Mouse (Mus musculus) left cerebral cortex, adult 2 months (tissue): Measurements from ENCODE around the gene Slc25a20. TPM values are rescaled to one million over a fixed set of nuclear protein-coding genes. Genes with fewer than 3 reads are reported as not detected.
"Not testable (repeated sequence)": the region's sequence is repeated elsewhere in the genome, so short reads cannot be mapped to it uniquely, and the experiment has no call there.

Experiments used
- DNase-seq, 2 experiments: peaks; one replicate each; pipeline ENCODE4 v3.0.0; 2021 to 2022; ENCODE audit warnings: low spot score in 2 of 2, mixed read lengths in 1 of 2; ENCODE audit errors: extremely low spot score in 1 of 2
- H3K27ac ChIP-seq: fragments of 200-600 bp; 2 replicates; pipeline ENCODE4 v1.8.1; 2022
- H3K4me3 ChIP-seq: fragments of 200-600 bp; 2 replicates; pipeline ENCODE4 v1.8.1; 2022
- CTCF ChIP-seq: fragments of 200-600 bp; IDR thresholded peaks from 2 replicates; pipeline ENCODE4 v1.8.1; 2022; ENCODE audit warnings: antibody characterized with exemption, mild to moderate bottlenecking, moderate library complexity
- intact Hi-C: fragments of 180-260 bp; cut with DNase I; formaldehyde crosslinking; loops from one replicate; pipeline ENCODE4 v1.15.1; 2025
- total RNA-seq, 2 experiments: library from RNA; stranded (reverse); gene quantifications; 2 replicates each; pipeline ENCODE4 v1.2.3; 2021

Gene Slc25a20
- total RNA-seq, 2 experiments from 2014 or later, result 11.5 to 12.3 TPM

- intact Hi-C loops, result loop anchor here (5.0 kb wide), 1 partner anchor 82 kb away; the partner anchor contains the start of genes Dalrd3 and Ndufaf3
- peak; percentile 90 to 91 for DNase-seq
- no peak; the same call in 1 of the 2 replicates for TF ChIP-seq CTCF
- peak within 1 kb of the TSS; percentile 78 for H3K4me3 ChIP-seq
- peak within 1 kb of the TSS; percentile 95 for H3K27ac ChIP-seq
Measured at GRCm38 (mm10) chr9:108648611-108649560, 13.0 kb upstream of the Slc25a20 start, which contains the start of gene Arih2. TSS of gene Arih2 (minus strand) at chr9:108649386.

DNA sequence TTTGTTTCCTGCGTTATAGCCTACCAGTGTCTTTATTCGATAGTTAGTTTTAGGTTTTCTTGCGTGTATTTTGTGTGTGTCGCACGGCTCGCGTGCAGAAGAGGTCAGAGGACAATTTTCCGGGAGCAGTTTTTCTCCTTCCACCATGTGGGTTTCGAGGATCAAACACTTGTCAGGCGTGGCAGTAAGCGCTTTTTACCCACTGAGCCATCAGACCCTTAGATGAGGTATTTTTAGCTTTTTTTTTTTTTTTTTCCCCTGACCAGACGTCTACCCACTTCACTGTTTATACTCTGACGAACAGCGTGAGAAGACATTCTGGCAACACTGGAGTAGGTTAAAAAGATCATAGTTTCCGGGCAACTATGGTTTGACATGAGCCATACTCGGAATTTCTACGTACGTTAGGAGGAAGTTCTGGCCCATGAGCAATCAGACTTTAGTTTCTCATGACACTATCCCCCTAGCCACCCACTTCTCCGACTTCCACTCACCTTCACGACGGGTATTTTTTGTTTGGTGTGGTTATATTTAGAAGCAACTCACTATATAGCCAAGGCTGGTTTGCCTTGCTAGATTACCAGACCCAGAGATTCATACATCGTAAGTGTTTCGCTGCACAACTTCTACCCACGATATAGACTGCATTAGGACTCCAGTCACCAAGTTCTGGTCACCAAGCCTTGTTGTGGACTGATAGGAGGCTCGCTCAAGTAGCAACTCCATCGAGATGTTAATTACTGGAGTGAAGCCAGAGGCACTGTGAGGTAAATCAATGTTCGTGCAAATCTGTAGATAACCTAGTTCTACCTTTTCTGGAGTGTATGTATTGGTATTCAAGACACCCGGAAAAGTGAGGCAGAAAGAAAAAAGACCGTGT lies 12.1 kb upstream of the Slc25a20 start:
- peak overlapping the region; percentile 78 for H3K4me3 ChIP-seq
- H3K27ac ChIP-seq, result peak overlapping the region; percentile 95
- no peak for TF ChIP-seq CTCF
- intact Hi-C loops, result loop anchor here (5.0 kb wide), 1 partner anchor 82 kb away; the partner anchor contains the start of genes Dalrd3 and Ndufaf3
- DNase-seq, result no peak

GRCm38 (mm10) chr9:108654566-108655464 lies 7.1 kb upstream of the Slc25a20 start:
- no peak for DNase-seq
- intact Hi-C loops, result no loop called here
- Histone ChIP-seq H3K27ac (no peak overlapping the region), H3K4me3 (no peak overlapping the region)
- TF ChIP-seq CTCF, result no peak

DNA sequence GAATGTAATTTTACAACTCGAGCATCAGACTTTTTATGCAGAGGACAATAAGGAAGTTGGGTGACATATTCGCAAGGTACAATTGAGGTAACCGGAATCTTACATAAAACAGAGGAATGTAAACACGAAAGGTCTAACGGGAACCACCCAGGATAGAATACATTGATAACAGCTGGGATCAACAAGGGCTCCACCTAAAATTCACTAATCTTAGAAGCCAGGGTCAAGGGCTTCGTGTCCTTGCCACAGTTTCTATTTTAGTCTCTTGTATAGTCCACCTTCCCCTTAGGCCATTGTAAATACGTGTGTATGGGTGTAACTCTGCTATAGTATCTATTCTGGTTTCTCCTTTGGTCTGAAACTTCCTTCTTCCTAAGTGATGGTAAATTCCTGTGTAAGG lies 6.0 kb upstream of the Slc25a20 start:
- H3K27ac ChIP-seq, intact Hi-C loops, DNase-seq, H3K4me3 ChIP-seq: not testable (repeated sequence)

DNA sequence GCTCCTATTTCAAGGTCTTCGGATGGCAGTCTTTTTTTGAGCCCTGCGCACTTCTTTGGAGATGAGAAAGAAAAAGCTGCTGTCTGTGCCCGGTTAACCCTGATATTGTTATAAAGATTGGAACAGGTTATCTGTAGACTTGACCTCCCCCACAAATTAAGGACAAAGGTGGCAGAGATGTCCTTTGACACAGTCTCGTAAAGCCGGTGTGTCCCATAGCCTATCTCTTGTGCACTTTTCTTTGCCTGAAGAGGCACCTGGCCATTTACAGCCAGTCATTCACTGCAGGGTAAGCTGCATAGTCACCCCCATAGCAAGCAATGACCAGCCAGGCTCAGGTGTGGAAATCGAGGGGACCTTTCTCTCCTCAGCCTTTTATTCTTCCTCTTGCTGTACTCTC lies 772 bp downstream of the Slc25a20 start:
- H3K27ac ChIP-seq, result no peak overlapping the region
- peak overlapping the region; percentile 62 for H3K4me3 ChIP-seq
- no peak for TF ChIP-seq CTCF
- intact Hi-C loops, result no loop called here
- DNase-seq, result no peak

- DNase-seq, result no peak
Measured at GRCm38 (mm10) chr9:108669875-108670274, 8.0 kb downstream of the Slc25a20 start.

DNA sequence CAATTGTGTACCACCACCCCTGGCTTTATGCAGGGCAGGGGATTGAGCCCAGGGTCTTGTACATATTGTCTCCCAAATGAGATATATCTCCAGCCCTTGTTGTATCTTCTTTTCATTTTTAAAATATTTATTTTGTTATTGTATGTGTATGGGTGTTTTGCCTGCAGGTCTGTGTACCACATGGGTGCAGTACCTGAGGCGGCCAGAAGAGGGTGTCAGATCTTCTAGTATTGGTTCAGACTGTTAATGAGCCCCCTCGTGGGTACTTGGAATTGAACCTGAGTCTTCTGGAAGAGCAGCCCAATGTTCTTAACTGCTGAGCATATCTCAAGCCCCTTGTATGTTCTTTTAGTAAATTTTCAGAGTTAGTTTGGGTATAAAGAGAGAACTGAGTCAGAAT lies 11.3 kb downstream of the Slc25a20 start:
- Histone ChIP-seq H3K27ac (no peak overlapping the region), H3K4me3 (no peak overlapping the region)
- DNase-seq, result no peak
- intact Hi-C loops, result no loop called here
- TF ChIP-seq CTCF, result peak; percentile 38

More at GRCm38 (mm10) chr9:108669875-108670274, 8.0 kb downstream of the Slc25a20 start:
- Histone ChIP-seq H3K4me3 (no peak overlapping the region), H3K27ac (no peak overlapping the region)
- intact Hi-C loops, result no loop called here
- peak; percentile 35 for TF ChIP-seq CTCF

DNA sequence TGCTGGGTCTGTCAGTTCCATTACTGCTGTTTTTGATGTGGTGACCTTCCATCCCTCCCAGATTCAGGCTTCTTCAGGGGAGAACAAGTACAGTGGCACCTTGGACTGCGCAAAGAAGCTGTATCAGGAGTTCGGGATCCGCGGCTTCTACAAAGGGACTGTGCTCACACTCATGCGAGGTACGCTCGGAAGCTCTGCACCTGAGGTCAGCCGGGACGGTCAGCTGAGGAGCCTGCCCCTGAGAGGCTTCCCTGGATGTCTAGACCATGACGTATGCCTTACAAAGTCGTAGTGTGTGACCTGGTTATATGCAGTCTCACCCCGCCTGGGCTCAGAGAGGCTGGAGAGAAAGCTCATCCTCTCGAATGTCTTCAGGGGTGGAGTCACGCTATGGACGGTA lies 18.1 kb downstream of the Slc25a20 start:
- H3K4me3 ChIP-seq, result no peak overlapping the region
- no peak overlapping the region for H3K27ac ChIP-seq
- no peak for TF ChIP-seq CTCF
- intact Hi-C loops, result no loop called here
- no peak for DNase-seq

DNA sequence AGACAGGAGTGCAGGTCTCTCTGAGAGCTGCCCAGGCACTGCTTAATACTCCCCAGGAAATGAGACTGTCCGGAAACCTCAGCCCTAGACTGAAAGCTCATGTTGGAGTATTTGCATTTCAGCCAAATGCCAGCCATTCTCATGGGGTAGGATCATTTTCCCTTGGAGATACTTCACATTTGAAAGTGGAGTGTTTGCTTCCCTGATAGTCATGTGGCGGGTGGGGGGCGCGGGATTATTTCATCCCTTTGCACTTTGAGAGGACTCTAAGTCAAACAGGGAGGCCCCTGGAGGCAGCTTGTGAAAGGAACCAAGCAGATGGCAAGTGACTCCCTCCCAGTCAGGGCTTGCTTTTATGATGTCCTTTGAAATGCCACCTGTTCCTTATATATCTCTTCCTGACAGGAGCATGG lies 24.6 kb downstream of the Slc25a20 start:
- Histone ChIP-seq H3K4me3 (no peak overlapping the region), H3K27ac (no peak overlapping the region)
- no peak for DNase-seq
- no peak for TF ChIP-seq CTCF
- intact Hi-C loops, result no loop called here

DNA sequence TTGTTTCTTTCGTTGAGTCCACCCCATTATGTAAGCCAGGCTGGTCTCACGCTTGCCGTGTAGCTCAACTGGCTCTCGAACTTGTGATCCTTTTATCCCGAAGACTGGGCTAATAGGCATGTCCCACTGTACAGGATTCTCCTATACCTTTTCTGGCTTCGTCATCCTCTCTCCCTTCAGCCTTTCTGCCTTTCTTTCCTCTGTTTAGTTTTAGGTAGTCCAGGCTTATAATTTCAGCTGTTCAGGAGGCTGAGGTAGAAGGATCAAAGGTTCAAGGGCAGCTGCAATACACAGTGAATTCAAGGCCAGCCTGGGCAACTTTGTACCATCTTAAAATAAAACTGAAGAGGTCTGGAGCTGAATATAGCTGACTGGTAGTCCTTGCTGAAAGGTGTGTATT lies 25.3 kb downstream of the Slc25a20 start:
- no peak overlapping the region for H3K27ac ChIP-seq
- no peak for DNase-seq
- intact Hi-C loops, result no loop called here
- no peak for TF ChIP-seq CTCF
- H3K4me3 ChIP-seq, result no peak overlapping the region

GRCm38 (mm10) chr9:108687686-108688085 lies 25.8 kb downstream of the Slc25a20 start:
- intact Hi-C loops, result no loop called here
- no peak for TF ChIP-seq CTCF

More at GRCm38 (mm10) chr9:108687686-108688085, 25.8 kb downstream of the Slc25a20 start:
- Histone ChIP-seq H3K27ac (no peak overlapping the region), H3K4me3 (no peak overlapping the region)
- DNase-seq, result no peak
